Mouse (Mus musculus) kidney, embryonic 16.5 days (tissue): ENCODE data around the gene A630076J17Rik. TPM values are rescaled to one million over a fixed set of nuclear protein-coding genes. Genes with fewer than 3 reads are reported as not detected.

Experiments used
- ATAC-seq: fragments of 200-750 bp; cut with Nextera tagmentation; 2 replicates; pipeline ENCODE4 v1.8.0; 2017; ENCODE audit warnings: moderate TSS enrichment; ENCODE audit not compliant: low FRiP score, low TSS enrichment
- H3K27ac ChIP-seq: fragments of 300-500 bp; sonication (generic); 2 replicates; pipeline ENCODE4 v1.5.1; 2014; ENCODE audit warnings: low read length
- H3K27me3 ChIP-seq: fragments of 300-500 bp; sonication (generic); 2 replicates; pipeline ENCODE4 v1.6.1; 2014; ENCODE audit warnings: low read length, control low read depth, mixed read lengths; ENCODE audit not compliant: insufficient read depth
- H3K36me3 ChIP-seq: fragments of 300-500 bp; sonication (generic); 2 replicates; pipeline ENCODE4 v1.6.1; 2014; ENCODE audit warnings: low read length, control low read depth, mixed read lengths; ENCODE audit not compliant: insufficient read depth
- H3K4me1 ChIP-seq: fragments of 300-500 bp; sonication (generic); 2 replicates; pipeline ENCODE4 v1.6.1; 2014; ENCODE audit warnings: low read length, control low read depth, mixed read lengths; ENCODE audit not compliant: insufficient read depth
- H3K4me2 ChIP-seq: fragments of 300-500 bp; sonication (generic); replicated peaks from 2 replicates; pipeline ENCODE4 v1.6.1; 2014; ENCODE audit warnings: low read depth, low read length
- H3K4me3 ChIP-seq: fragments of 300-500 bp; sonication (generic); 2 replicates; pipeline ENCODE4 v1.5.1; 2014; ENCODE audit warnings: mild to moderate bottlenecking, low read length
- H3K9ac ChIP-seq: fragments of 300-500 bp; sonication (generic); replicated peaks from 2 replicates; pipeline ENCODE4 v1.6.1; 2014; ENCODE audit warnings: low read length
- H3K9me3 ChIP-seq: fragments of 300-500 bp; sonication (generic); 2 replicates; pipeline ENCODE4 v1.6.1; 2016; ENCODE audit warnings: low read length, control low read depth
- WGBS: fragments of 180-500 bp; shearing (Covaris S2); extraction: QIAGEN DNeasy Blood & Tissue Kit; methylation state at CpG from one replicate; pipeline ENCODE4 v1.1.7; 2014; 5-methylcytosine and 5-hydroxymethylcytosine counted together
- polyA plus RNA-seq: library from polyadenylated mRNA; unstranded; fragments of >200 nt; fragmentation: Nextera tagmentation; extraction: Ambion mirVana; gene quantifications from 2 replicates; pipeline ENCODE4 v1.2.1, GENCODE M21; 2015

A630076J17Rik gene
- polyA plus RNA-seq, 1 experiment from 2014 or later, result not detected

DNA sequence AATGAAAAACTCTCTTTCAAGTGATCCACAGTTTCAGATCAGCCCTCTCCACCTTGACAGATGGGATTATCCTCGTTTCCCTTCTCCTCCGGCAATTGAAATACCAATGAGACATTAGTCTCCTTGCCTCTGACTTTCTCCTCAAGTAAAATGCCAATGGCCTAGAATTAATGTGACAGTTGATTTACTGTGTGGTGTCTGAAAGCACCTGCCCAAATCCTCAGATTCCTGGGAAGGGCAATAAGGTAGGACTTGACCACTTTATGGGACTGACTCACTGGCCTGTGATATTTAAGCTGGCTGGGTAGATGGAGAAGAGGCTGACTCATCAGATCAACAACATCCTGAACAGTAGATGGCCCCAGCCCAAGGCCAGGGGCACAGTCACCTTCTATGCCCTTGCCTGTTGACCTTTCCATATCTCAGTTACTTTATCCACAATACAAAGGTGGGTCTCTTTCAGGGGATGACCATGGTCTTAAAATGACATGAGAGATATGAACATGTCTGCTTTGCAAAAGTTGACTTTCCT lies 36.5 kb downstream of the A630076J17Rik start:
- Histone ChIP-seq H3K9ac (no peak overlapping the region), H3K4me3 (no peak overlapping the region), H3K27ac (no peak overlapping the region), H3K27me3 (no peaks in the 10 kb centered on the region), H3K9me3 (no peaks in the 10 kb centered on the region), H3K36me3 (no peaks in the 10 kb centered on the region), H3K4me2 (no peak overlapping the region), H3K4me1 (no peaks in the 10 kb centered on the region)
- 64% methylated on average over 2 of the region's 2 CpGs for WGBS
- no peak for ATAC-seq

GRCm38 (mm10) chr3:107272433-107272832 lies 42.0 kb downstream of the A630076J17Rik start:
- Histone ChIP-seq H3K27ac (no peak overlapping the region), H3K36me3 (no peaks in the 10 kb centered on the region), H3K9me3 (no peaks in the 10 kb centered on the region), H3K4me2 (no peak overlapping the region), H3K4me3 (no peak overlapping the region), H3K27me3 (no peaks in the 10 kb centered on the region), H3K4me1 (no peaks in the 10 kb centered on the region), H3K9ac (no peak overlapping the region)
- ATAC-seq, result no peak
- 87% methylated on average over 3 of the region's 3 CpGs for WGBS

GRCm38 (mm10) chr3:107273820-107274219 lies 43.4 kb downstream of the A630076J17Rik start:
- Histone ChIP-seq H3K36me3 (no peaks in the 10 kb centered on the region), H3K9ac (no peak overlapping the region), H3K4me1 (no peaks in the 10 kb centered on the region), H3K4me3 (no peak overlapping the region), H3K27ac (no peak overlapping the region), H3K27me3 (no peaks in the 10 kb centered on the region), H3K9me3 (no peaks in the 10 kb centered on the region), H3K4me2 (no peak overlapping the region)
- WGBS, result 9% methylated on average over 3 of the region's 3 CpGs
- 0 out of 2 replicates have a peak, but pooled peaks have one; percentile 58 for ATAC-seq

- 61% methylated on average over 5 of the region's 5 CpGs for WGBS
- Histone ChIP-seq H3K36me3 (no peaks in the 10 kb centered on the region), H3K9ac (no peak overlapping the region)
Measured at GRCm38 (mm10) chr3:107275351-107275750, 44.9 kb downstream of the A630076J17Rik start.

DNA sequence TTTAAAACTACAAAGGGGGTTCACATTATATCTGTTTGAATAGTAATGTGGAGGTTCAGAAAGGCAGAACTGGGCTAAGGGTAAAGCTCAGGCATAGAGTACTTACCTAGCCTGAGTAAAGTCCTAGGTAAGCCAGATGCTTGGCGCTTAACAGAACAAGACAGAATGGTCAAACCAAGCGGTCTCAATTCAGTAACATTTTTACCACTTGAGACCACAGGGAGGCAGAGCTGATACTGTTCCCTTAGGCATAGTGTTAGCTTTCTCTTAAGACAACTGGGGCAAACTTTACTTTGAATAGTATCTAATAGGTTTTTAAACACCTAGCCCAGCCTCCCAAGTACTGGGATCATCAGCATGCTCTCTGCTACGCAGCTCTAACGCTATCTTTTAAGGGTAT lies 45.6 kb downstream of the A630076J17Rik start:
- Histone ChIP-seq H3K36me3 (no peaks in the 10 kb centered on the region), H3K4me2 (no peak overlapping the region), H3K27me3 (no peaks in the 10 kb centered on the region), H3K9ac (no peak overlapping the region), H3K4me3 (no peak overlapping the region), H3K4me1 (peaks cover 10% of the 10 kb centered on the region), H3K9me3 (no peaks in the 10 kb centered on the region), H3K27ac (no peak overlapping the region)
- 55% methylated on average over 4 of the region's 4 CpGs for WGBS
- ATAC-seq, result no peak

More at GRCm38 (mm10) chr3:107275351-107275750, 44.9 kb downstream of the A630076J17Rik start:
- Histone ChIP-seq H3K4me3 (no peak overlapping the region), H3K4me2 (no peak overlapping the region), H3K27ac (no peak overlapping the region), H3K4me1 (peaks cover 10% of the 10 kb centered on the region), H3K9me3 (no peaks in the 10 kb centered on the region), H3K27me3 (no peaks in the 10 kb centered on the region)
- ATAC-seq, result no peak

GRCm38 (mm10) chr3:107276626-107277025 lies 46.2 kb downstream of the A630076J17Rik start:
- H3K27ac ChIP-seq, result no peak overlapping the region
- H3K27me3 ChIP-seq, result no peaks in the 10 kb centered on the region
- no peak overlapping the region for H3K4me3 ChIP-seq
- H3K4me1 ChIP-seq, result peaks cover 10% of the 10 kb centered on the region
- H3K4me2 ChIP-seq, result no peak overlapping the region
- H3K9me3 ChIP-seq, result no peaks in the 10 kb centered on the region
- H3K9ac ChIP-seq, result no peak overlapping the region
- 87% methylated on average over 3 of the region's 3 CpGs for WGBS
- no peaks in the 10 kb centered on the region for H3K36me3 ChIP-seq
- ATAC-seq, result no peak

DNA sequence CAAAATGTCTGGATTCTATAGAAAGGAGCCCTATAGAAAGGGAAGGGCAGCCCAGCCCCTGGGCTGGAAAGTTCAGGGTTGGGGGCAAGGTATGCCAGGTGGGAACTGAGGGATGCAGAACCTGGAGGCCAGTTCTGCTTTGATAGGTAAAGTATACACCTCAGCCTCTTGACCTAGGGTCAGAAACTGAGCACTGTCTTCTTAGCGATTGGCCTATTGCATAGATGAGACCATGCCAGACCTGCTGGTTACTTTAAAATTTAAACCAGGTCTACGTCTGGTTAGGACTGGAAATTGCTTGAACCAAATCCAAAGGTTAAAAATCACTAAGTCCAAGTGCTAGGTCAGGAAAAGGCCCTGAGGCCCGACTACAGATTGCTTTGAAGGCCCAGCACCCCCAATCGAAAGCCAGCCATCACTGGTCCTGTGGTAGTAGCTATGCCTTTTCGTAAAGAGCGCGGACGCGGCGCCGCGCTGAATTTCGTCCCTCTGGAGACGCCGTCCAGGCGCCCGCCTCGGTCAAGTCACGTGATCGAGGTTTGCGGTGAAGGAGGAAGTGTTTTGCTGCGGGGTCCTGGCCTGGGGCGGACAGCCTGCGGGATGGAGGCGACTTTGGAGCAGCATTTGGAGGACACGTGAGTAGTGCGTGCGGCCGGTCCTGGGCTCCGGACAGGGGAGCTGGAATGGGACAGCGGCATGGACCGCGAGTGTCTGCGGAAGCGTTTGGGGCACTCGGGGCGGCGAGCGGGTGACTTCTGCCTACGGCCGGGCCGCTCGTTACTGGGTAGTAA lies 48.3 kb downstream of the A630076J17Rik start, which contains the start of gene Lamtor5:
Lamtor5 (plus strand) TSS at position 380 of the 791 bp plus-strand sequence.
- WGBS, result 3% methylated on average over 43 of the region's 43 CpGs
- Histone ChIP-seq H3K27ac (peak within 1 kb of the TSS; percentile 53; the same call in 1 of the 2 replicates), H3K4me1 (peaks cover 10% of the 10 kb centered on the region), H3K36me3 (peaks cover 9% of the 10 kb centered on the region), H3K9me3 (no peaks in the 10 kb centered on the region), H3K4me3 (peak within 1 kb of the TSS; percentile 89), H3K4me2 (peak within 1 kb of the TSS; percentile 68), H3K27me3 (no peaks in the 10 kb centered on the region), H3K9ac (peak within 1 kb of the TSS; percentile 84)
- peak; percentile 90 for ATAC-seq

Other genes with a start within 250 kb of the A630076J17Rik start
- 1.1 and 1.2 TPM in 2 replicates for gene Kcna3, start 194.4 kb upstream of the A630076J17Rik start, polyA plus RNA-seq
- 0.02 and 0.09 TPM in 2 replicates for gene Kcna2, start 129.5 kb upstream of the A630076J17Rik start, polyA plus RNA-seq
- gene Kcna10, start 47.6 kb upstream of the A630076J17Rik start, polyA plus RNA-seq, result not detected in 2 replicates
- 0.89 TPM in 1 of 2 replicates, not detected in the other for gene Cym, start 8.9 kb upstream of the A630076J17Rik start, polyA plus RNA-seq
- gene Prok1, start 9.1 kb downstream of the A630076J17Rik start, polyA plus RNA-seq, result 0.14 TPM in 1 of 2 replicates, not detected in the other
- gene Lamtor5, start 48.2 kb downstream of the A630076J17Rik start, polyA plus RNA-seq, result 204 and 224 TPM in 2 replicates
- gene Slc16a4, start 60.6 kb downstream of the A630076J17Rik start, polyA plus RNA-seq, result 13.4 and 13.6 TPM in 2 replicates
- 12.8 and 15.9 TPM in 2 replicates for gene Rbm15, start 103.1 kb downstream of the A630076J17Rik start, polyA plus RNA-seq
- 0.15 and 0.24 TPM in 2 replicates for gene Kcnc4, start 228.9 kb downstream of the A630076J17Rik start, polyA plus RNA-seq